Comparison of ENCODE assay signal across 26 mouse cellular contexts in the genomic region with DNA sequence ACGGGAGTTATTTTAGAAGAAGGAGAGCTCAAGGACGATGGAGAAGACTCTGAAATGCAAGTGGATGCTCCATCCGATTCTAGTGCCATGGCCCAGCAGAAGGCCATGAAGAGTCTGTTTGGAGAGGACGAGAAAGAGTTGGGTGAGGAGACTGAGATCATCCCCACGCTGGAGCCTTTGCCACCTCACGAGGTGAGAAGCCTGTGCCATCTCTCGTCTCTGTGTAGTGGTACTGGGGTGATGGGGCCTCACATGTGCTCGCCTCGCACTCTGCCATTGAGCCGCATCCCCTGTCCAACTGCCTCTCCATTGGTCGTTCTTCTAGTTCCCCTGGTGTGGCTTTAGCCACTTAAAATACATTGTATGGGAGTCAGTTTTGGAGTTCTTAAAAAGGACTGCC.
"Had no signal": no experiment of that assay in that cellular context is flagged by ENCODE, and none has a peak within 500 bp of the region (broad histone marks: within the 10 kb centered on the region; RNA-seq: fewer than 3 reads in every experiment).

No protein-coding gene starts in this region.

- DNase-seq: cerebellum, adult 2 months; cerebellum, adult 8-10 months; cerebellum, adult 9-11 months; cerebellum, postnatal 14 days; cerebellum, postnatal 25 days; cerebellum, postnatal 36 days; embryo, embryonic 11 days; forebrain, postnatal 0 days; gastrocnemius, adult 2 months; gastrocnemius, postnatal 10 days; gastrocnemius, postnatal 14 days; gastrocnemius, postnatal 25 days; gastrocnemius, postnatal 36 days; heart, adult 18-20 months; heart, adult 2 months had no signal

- H3K9me3 ChIP-seq: embryonic facial prominence, embryonic 10.5 days; embryonic facial prominence, embryonic 12.5 days; embryonic facial prominence, embryonic 13.5 days; embryonic facial prominence, embryonic 15.5 days; forebrain, embryonic 10.5 days; forebrain, embryonic 12.5 days; forebrain, embryonic 13.5 days; forebrain, embryonic 15.5 days had no signal

- H3K27me3 ChIP-seq: embryonic facial prominence, embryonic 12.5 days; embryonic facial prominence, embryonic 13.5 days; embryonic facial prominence, embryonic 15.5 days; forebrain, embryonic 12.5 days; forebrain, embryonic 13.5 days; forebrain, embryonic 15.5 days had no signal

- H3K4me3 ChIP-seq: embryonic facial prominence, embryonic 10.5 days; embryonic facial prominence, embryonic 12.5 days; embryonic facial prominence, embryonic 13.5 days; embryonic facial prominence, embryonic 15.5 days; erythroblast, embryonic 14.5 days; forebrain, embryonic 10.5 days; forebrain, embryonic 12.5 days; forebrain, embryonic 13.5 days; forebrain, embryonic 15.5 days; gastrocnemius, adult 2 months; heart, adult 2 months had no signal

- H3K9ac ChIP-seq: embryonic facial prominence, embryonic 12.5 days; embryonic facial prominence, embryonic 13.5 days; embryonic facial prominence, embryonic 15.5 days; forebrain, embryonic 12.5 days; forebrain, embryonic 13.5 days; forebrain, embryonic 15.5 days; forebrain, postnatal 0 days had no signal

- H3K27ac ChIP-seq: embryonic facial prominence, embryonic 10.5 days; embryonic facial prominence, embryonic 12.5 days; embryonic facial prominence, embryonic 13.5 days; embryonic facial prominence, embryonic 15.5 days; forebrain, embryonic 10.5 days; forebrain, embryonic 12.5 days; forebrain, embryonic 13.5 days; forebrain, embryonic 15.5 days; gastrocnemius, adult 2 months; heart, adult 2 months had no signal

- H3K4me1 ChIP-seq: embryonic facial prominence, embryonic 10.5 days; embryonic facial prominence, embryonic 12.5 days; embryonic facial prominence, embryonic 13.5 days; embryonic facial prominence, embryonic 15.5 days; forebrain, embryonic 10.5 days; forebrain, embryonic 12.5 days; forebrain, embryonic 13.5 days; forebrain, embryonic 15.5 days had no signal

- ATAC-seq: forebrain, embryonic 13.5 days; forebrain, embryonic 14.5 days; forebrain, embryonic 15.5 days; forebrain, embryonic 16.5 days; forebrain, postnatal 0 days had no signal

- H3K4me2 ChIP-seq: embryonic facial prominence, embryonic 12.5 days; embryonic facial prominence, embryonic 13.5 days; embryonic facial prominence, embryonic 15.5 days; forebrain, embryonic 12.5 days; forebrain, embryonic 13.5 days; forebrain, embryonic 15.5 days had no signal
